In genomic region chr9:68833323-68833722, GRCm38 (mm10) we compare ENCODE assay signal across 15 mouse cellular contexts.
"Had no signal": no experiment of that assay in that cellular context is flagged by ENCODE, and none has a peak within 500 bp of the region (broad histone marks: within the 10 kb centered on the region; RNA-seq: fewer than 3 reads in every experiment).

No protein-coding gene starts in this region.

- H3K4me1 ChIP-seq: liver, embryonic 13.5 days; midbrain, embryonic 13.5 days had no signal

- H3K4me2 ChIP-seq: limb, embryonic 13.5 days; liver, embryonic 13.5 days; lung, embryonic 14.5 days; midbrain, embryonic 13.5 days had no signal

- H3K27ac ChIP-seq: kidney, postnatal 0 days; layer of hippocampus, adult 2 months; left cerebral cortex, adult 2 months; limb, embryonic 13.5 days; liver, embryonic 13.5 days; macrophage; midbrain, embryonic 13.5 days had no signal

- H3K9ac ChIP-seq: limb, embryonic 13.5 days; liver, embryonic 13.5 days; lung, embryonic 14.5 days; midbrain, embryonic 13.5 days had no signal

- H3K9me3 ChIP-seq: limb, embryonic 13.5 days; liver, embryonic 13.5 days; midbrain, embryonic 13.5 days had no signal

- ATAC-seq: intestine, postnatal 0 days; lung, postnatal 0 days; midbrain, embryonic 13.5 days had no signal

- DNase-seq: kidney, adult 2 months; kidney, postnatal 25 days; layer of hippocampus, postnatal 36 days; liver; liver, embryonic 13.5 days; lung, embryonic 14.5 days; thymus, postnatal 25 days had no signal

- H3K27me3 ChIP-seq: liver, embryonic 13.5 days; midbrain, embryonic 13.5 days had no signal

- H3K36me3 ChIP-seq: limb, embryonic 13.5 days; liver, embryonic 13.5 days; midbrain, embryonic 13.5 days had no signal

- H3K4me3 ChIP-seq: layer of hippocampus, adult 2 months; left cerebral cortex, adult 2 months; limb, embryonic 13.5 days; liver, embryonic 13.5 days; midbrain, embryonic 13.5 days had no signal
